Mouse (Mus musculus) adrenal gland, postnatal 10 days (tissue): ENCODE results near the gene Csgalnact2. TPM values are rescaled to one million over a fixed set of nuclear protein-coding genes. Genes with fewer than 3 reads are reported as not detected.

Source experiments
- DNase-seq: peaks from one replicate; pipeline ENCODE4 v3.0.0; 2021; ENCODE audit warnings: mixed read lengths
- long read RNA-seq, 2 experiments: library from polyadenylated mRNA; stranded (forward); transcript quantifications; one replicate each; pipeline ENCODE4 v2.0.0; 2021
- total RNA-seq, 2 experiments: library from RNA; stranded (reverse); gene quantifications; 2 replicates each; pipeline ENCODE4 v1.2.3; 2021

Gene Csgalnact2
- 10 to 100 TPM; 16.6 to 17.5 TPM for total RNA-seq
- long read RNA-seq, experiment 1, transcript Csgalnact2-201 (8 exons, 3,661 nt), result major isoform, 12 of 16 reads
- long read RNA-seq, experiment 1, partial matches to known transcripts, result 1 of 16 reads
- long read RNA-seq, experiment 1, other reads (novel, unspliced or antisense), result 3 of 16 reads
- long read RNA-seq, experiment 2, transcript Csgalnact2-201 (8 exons, 3,661 nt), result major isoform, 6 of 7 reads
- long read RNA-seq, experiment 2, partial matches to known transcripts, result 0 of 7 reads
- long read RNA-seq, experiment 2, other reads (novel, unspliced or antisense), result 1 of 7 reads

- DNase-seq, result peak; percentile 98
These were observed at the start of gene Csgalnact2 for GRCm38 (mm10) chr6:118138731-118139709. Csgalnact2 (minus strand) TSS chr6:118139140.

DNA sequence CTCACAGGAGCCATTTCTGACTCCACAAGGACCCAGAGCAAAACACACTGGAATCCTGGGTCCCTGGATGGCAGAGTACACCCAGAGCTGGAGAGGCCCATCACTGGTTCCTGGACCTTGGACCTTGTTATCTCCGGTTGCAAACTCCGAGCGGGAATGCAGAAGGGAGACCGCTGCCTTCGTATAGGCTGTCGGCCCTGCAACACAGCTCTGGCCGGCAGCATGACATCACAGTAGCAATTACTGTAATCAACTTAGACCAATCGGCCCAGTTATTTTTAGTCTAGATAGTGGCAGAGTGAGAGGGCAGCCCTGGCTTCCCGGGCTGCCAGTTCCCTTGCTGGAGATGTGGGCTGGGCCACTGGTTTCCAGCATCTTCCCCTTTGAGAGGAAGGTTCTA lies 49.7 kb upstream of the Csgalnact2 start:
- no peak for DNase-seq

DNA sequence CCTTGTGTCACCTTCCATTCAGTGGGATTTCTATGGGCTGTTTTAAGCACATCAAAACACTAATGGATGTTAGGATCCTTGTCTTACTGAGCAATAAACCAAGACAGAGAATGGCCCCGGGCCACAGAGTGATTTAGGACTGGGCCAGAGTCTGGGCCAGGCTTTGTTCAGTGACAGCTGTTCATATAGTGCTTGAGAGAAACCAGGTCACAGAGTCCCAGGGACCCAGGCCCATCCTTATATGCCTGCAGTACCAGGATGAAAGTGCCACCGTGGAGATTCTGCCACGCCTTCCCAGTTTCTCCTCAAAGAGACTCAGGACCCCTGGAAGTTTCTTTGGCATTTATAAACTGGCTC lies 48.3 kb upstream of the Csgalnact2 start:
- no peak for DNase-seq

GRCm38 (mm10) chr6:118186620-118187284 lies 47.8 kb upstream of the Csgalnact2 start:
- DNase-seq, result no peak

DNA sequence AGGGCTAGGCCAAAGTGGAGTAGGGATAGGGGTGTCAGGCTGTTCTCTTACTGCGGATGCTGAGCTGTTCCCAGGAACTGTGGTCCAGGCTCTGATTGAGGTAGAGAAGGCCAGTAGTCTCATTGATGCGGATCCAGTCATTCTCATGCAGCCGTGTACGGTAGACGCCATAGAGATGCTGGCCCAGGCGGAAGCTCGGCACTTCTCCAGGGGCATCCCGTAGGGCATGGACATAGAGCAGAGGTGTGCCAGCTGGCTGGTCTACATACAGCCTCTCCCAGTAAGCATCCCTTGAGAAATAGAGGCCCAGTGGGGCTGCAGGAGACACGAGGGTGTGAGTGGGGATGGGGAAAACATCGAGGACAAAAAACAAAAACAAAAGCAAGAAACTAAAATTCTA lies 45.2 kb upstream of the Csgalnact2 start:
- DNase-seq, result peak; percentile 43

DNA sequence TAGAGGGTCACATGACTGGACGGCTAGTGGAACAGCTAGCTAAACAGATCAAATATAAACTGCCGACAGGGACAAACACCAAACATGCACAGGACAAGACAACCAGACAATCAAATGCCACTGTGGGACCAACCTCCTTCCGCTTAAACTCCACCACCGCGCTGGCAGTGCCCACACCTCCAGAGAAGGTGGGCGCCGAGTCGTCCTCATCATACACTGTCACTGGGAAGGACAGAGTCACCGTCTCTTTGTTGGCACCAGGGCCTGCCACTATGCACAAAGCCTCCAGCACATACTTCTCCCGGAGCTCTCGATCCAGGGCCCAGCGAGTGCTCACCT lies 41.1 kb upstream of the Csgalnact2 start:
- DNase-seq, result no peak

GRCm38 (mm10) chr6:118179316-118180084 lies 40.6 kb upstream of the Csgalnact2 start:
- peak; percentile 81 for DNase-seq

- DNase-seq, result no peak
These were observed 35.0 kb upstream of the Csgalnact2 start for GRCm38 (mm10) chr6:118173975-118174328.

DNA sequence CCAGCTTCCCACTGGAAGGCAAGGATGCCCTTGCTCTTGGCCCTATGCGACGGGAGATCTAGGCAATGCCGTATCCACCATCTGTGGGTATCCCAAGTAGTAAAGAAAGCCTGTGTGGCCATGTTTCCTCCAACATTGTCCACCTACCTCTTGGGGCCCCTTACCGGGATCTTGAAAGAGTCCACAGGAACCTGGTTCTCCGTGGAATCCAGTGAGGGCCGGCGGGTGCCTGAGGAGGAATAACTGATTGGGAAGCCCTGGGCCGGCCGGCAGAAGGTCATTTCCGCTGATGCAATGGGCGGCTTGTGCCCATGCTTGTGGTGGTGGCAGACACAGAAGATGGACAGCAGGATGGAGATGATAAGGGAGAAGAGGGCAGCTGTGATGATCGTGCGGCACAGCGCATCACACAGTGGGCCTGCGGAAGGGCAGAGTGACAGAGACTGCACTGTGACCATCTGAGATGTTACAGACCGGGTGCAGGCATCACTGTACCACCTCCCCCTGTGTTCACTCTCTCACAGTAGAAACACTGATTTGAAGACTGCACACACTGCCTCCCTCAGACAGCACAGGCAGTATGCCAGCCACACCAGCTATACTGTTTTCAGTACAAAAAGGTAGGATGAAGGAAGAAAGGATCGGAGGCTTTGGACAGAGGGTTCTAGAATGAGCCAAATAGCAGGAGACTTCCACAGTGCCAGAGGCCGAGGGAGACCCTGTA lies 34.5 kb upstream of the Csgalnact2 start:
- DNase-seq, result no peak

DNA sequence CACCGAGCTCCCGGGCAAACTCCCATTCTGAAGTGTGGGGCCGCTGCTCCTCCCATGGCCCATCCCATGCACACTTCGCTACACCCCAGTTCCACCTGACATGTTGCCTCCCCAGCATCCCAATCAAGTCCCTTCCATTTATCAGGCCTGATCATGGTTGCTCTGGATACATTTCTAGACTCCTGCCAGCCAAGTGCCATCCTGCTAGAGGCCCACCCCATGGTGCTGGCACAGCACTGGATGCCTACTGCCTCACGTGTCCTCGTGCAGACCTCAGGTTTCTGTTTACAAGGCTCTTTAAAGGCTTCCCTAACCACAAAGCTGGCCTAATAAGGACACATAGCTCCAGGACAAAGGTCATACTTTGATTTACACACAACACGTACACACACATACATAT lies 32.4 kb upstream of the Csgalnact2 start:
- no peak for DNase-seq

DNA sequence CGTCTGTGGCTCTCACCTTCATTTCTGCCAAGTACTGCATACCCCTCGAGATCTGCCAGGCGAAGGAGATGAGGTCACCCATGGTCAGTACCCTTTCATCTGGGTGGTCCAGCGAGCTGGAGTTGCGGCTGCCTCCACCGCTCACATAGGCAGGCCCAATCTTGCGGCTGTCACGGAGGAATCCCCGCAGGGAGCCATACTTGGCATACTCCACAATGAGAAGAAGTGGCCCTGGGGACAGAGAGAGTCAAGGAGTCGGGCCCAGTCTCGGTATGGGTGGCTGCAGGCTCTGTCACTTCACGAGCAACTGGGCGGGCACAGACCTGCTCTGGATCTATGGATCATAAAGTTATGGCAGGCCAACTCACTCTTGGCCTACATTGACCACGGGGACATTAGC lies 29.2 kb upstream of the Csgalnact2 start:
- DNase-seq, result no peak

DNA sequence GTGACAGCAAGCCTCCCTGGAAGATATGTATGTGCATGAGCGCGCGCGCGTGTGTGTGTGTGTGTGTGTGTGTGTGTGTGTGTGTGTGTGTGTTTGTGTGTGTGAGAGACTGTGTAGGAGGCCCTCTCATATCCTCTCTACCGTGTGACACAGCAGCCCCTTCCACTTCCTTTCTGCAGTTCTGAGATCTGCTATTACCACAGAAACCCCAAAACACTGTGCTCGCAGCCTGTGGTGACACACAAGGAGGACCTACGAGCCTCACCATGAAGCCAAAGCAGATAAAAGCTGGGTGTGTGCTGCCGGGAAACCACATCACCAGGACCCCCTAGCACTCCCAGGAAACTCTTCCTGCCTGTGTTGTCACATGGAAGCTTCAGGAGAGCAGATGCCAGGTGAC lies 28.1 kb upstream of the Csgalnact2 start:
- no peak for DNase-seq

GRCm38 (mm10) chr6:118165516-118165915 lies 26.6 kb upstream of the Csgalnact2 start:
- DNase-seq, result no peak

DNA sequence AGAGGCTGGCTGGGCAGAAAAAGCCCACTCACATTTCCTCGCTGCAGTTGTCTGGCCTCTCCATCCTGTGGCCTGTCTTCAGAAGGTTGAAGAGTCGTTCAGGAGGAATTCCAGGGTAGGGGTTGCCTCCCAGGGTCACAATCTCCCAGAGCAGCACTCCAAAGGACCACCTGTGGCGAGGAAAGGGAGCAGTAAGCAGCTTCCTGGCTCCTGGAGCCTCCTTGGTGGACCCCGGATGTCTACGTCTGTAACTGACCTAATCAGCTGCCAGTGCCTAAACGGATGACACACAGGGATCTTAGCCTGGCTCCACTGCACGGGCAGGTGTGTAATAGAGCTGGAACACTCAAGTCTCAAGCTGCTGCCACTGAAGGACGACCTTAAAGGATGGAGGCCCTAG lies 25.8 kb upstream of the Csgalnact2 start:
- DNase-seq, result no peak

- no peak for DNase-seq
These were observed 24.1 kb upstream of the Csgalnact2 start for GRCm38 (mm10) chr6:118163086-118163485.

- DNase-seq, result no peak
These were observed 23.6 kb upstream of the Csgalnact2 start for GRCm38 (mm10) chr6:118162457-118163082.

- DNase-seq, result no peak
These were observed 14.2 kb upstream of the Csgalnact2 start for GRCm38 (mm10) chr6:118153091-118153490.

- DNase-seq, result no peak
These were observed 12.0 kb upstream of the Csgalnact2 start for GRCm38 (mm10) chr6:118150988-118151387.

- DNase-seq, result no peak
These were observed 11.6 kb upstream of the Csgalnact2 start for GRCm38 (mm10) chr6:118150538-118150937.

- DNase-seq, result no peak
These were observed 11.2 kb upstream of the Csgalnact2 start for GRCm38 (mm10) chr6:118150128-118150527.

GRCm38 (mm10) chr6:118140961-118141360 lies 2.0 kb upstream of the Csgalnact2 start:
- DNase-seq, result no peak
